In genomic region chr7:93062189-93062588, GRCm38 (mm10) we compare ENCODE assay signal across 9 mouse cellular contexts. TPM values are rescaled to one million over a fixed set of nuclear protein-coding genes. Genes with fewer than 3 reads are reported as not detected.
DNase-seq lines count a peak whose midpoint lies in the region; ATAC-seq and TF ChIP-seq lines count a peak whose summit lies in the region.
"Had no signal": no experiment of that assay in that cellular context is flagged by ENCODE, and none has a peak within 500 bp of the region (broad histone marks: within the 10 kb centered on the region; RNA-seq: fewer than 3 reads in every experiment).

No protein-coding gene starts in this region.

- no peaks in the 10 kb centered on the region for H3K36me3 ChIP-seq in limb, embryonic 14.5 days (ENCODE audit: control insufficient read depth, insufficient read depth, low read length)
- H3K36me3 ChIP-seq: liver, embryonic 12.5 days had no signal

- H3K4me1 ChIP-seq in limb, embryonic 14.5 days (ENCODE audit: control insufficient read depth, insufficient read depth, low read length) = peaks cover 18% of the 10 kb centered on the region
- H3K4me1 ChIP-seq: liver, embryonic 12.5 days had no signal

- DNase-seq in right cerebral cortex, adult 18-20 months = peak; percentile 8
- no peak for DNase-seq in right cerebral cortex, postnatal 25 days
- DNase-seq in frontal cortex, postnatal 10 days (ENCODE audit: low spot score in 2 of 2) = peak; percentile 20 to 31
- DNase-seq in limb, embryonic 14.5 days (ENCODE audit: low spot score) = peak; percentile 65
- DNase-seq in retina, postnatal 1 day = peak; percentile 86
- no peak for DNase-seq in lung, postnatal 10 days
- no peak for DNase-seq in cerebellum, postnatal 25 days
- DNase-seq in yolk sac, embryonic 10.5 days (ENCODE audit: low spot score) = no peak

- TF ChIP-seq POLR2A in limb, embryonic 14.5 days (IDR thresholded peaks at IDR 0.05; ENCODE audit: borderline replicate concordance, extremely low read depth, insufficient read depth, insufficient read length) = no peak

- WGBS in limb, embryonic 14.5 days = 11% methylated on average over 6 of the region's 6 CpGs

- no peaks in the 10 kb centered on the region for H3K27me3 ChIP-seq in limb, embryonic 14.5 days (ENCODE audit: control insufficient read depth, insufficient read depth, low read length)
- H3K27me3 ChIP-seq: liver, embryonic 12.5 days had no signal

- ATAC-seq in limb, embryonic 14.5 days (ENCODE audit: low FRiP score, low read depth) = peak; percentile 89
- ATAC-seq: liver, embryonic 12.5 days had no signal

- H3K9ac ChIP-seq in limb, embryonic 14.5 days (ENCODE audit: low read depth, low read length, severe bottlenecking) = no peak overlapping the region
- H3K9ac ChIP-seq: liver, embryonic 12.5 days had no signal

- no peak overlapping the region for H3K4me2 ChIP-seq in limb, embryonic 14.5 days (replicated peaks; ENCODE audit: low read depth, low read length, severe bottlenecking)
- H3K4me2 ChIP-seq: liver, embryonic 12.5 days had no signal

- no peaks in the 10 kb centered on the region for H3K9me3 ChIP-seq in limb, embryonic 14.5 days (ENCODE audit: control insufficient read depth, low read length)
- H3K9me3 ChIP-seq: liver, embryonic 12.5 days had no signal

- H3K27ac ChIP-seq in limb, embryonic 14.5 days (replicated peaks; ENCODE audit: low read depth, low read length) = no peak overlapping the region; the same call in 1 of the 2 replicates
- H3K27ac ChIP-seq: liver, embryonic 12.5 days had no signal

- no peak overlapping the region for H3K4me3 ChIP-seq in limb, embryonic 14.5 days (replicated peaks; ENCODE audit: low read length)
- H3K4me3 ChIP-seq: liver, embryonic 12.5 days had no signal

RNA-seq across cellular contexts. Expression of gene Fam181b, which starts 17.5 kb away (rescaled TPM):
- polyA plus RNA-seq in limb, embryonic 14.5 days (2012; rRNA removed) = 7.6 and 10.7 TPM in 2 replicates
- 9.9 and 12.0 TPM in 2 replicates for polyA plus RNA-seq in limb, embryonic 14.5 days (2014; fragmentation: Nextera tagmentation; extraction: Ambion mirVana)

Comparison
In these comparisons a context has a peak if more than half of its experiments do, and no peak if none do; other contexts are left out.
1. DNase-seq: peak in right cerebral cortex, adult 18-20 months (single experiment), frontal cortex, postnatal 10 days (2 of 2), limb, embryonic 14.5 days (single experiment) and retina, postnatal 1 day (single experiment); none in right cerebral cortex, postnatal 25 days (single experiment), lung, postnatal 10 days (single experiment), cerebellum, postnatal 25 days (0 of 2) and yolk sac, embryonic 10.5 days (single experiment).